Mouse (Mus musculus) layer of hippocampus, postnatal 10 days (tissue): ENCODE measurements at regions not wholly inside any gene's neighbourhood (a gene's known extent, or its start where the extent isn't known, plus 50 kb on each side); places are given as distances from the start of the nearest gene placed in this dataset.

ENCODE experiments used
- DNase-seq, 2 experiments: peaks; one replicate each; pipeline ENCODE4 v3.0.0; 2021; ENCODE audit warnings: low spot score in 2 of 2

- DNase-seq, result no peak
Measured at GRCm38 (mm10) chr11:86881710-86882109, 74.2 kb upstream of the Dhx40 start.

- DNase-seq, result no peak
Measured at GRCm38 (mm10) chr11:86879356-86879905, 71.9 kb upstream of the Dhx40 start.

GRCm38 (mm10) chr11:86878327-86879065 lies 71.0 kb upstream of the Dhx40 start:
- no peak for DNase-seq

- no peak for DNase-seq
Measured at GRCm38 (mm10) chr11:86876509-86876908, 69.0 kb upstream of the Dhx40 start.

- DNase-seq, result no peak
Measured at GRCm38 (mm10) chr11:86875738-86876137, 68.2 kb upstream of the Dhx40 start.

- peak; percentile 16 to 42 for DNase-seq
Measured at GRCm38 (mm10) chr11:86874666-86875295, 67.2 kb upstream of the Dhx40 start.

GRCm38 (mm10) chr11:86873406-86873700 lies 65.8 kb upstream of the Dhx40 start:
- DNase-seq, result no peak

GRCm38 (mm10) chr11:86872537-86873405 lies 65.2 kb upstream of the Dhx40 start:
- no peak for DNase-seq

- DNase-seq, result no peak
Measured at GRCm38 (mm10) chr11:86871782-86872181, 64.2 kb upstream of the Dhx40 start.

GRCm38 (mm10) chr11:86870486-86871165 lies 63.1 kb upstream of the Dhx40 start:
- no peak for DNase-seq

GRCm38 (mm10) chr11:86866931-86867330 lies 59.4 kb upstream of the Dhx40 start:
- no peak for DNase-seq

- no peak for DNase-seq
Measured at GRCm38 (mm10) chr11:86859864-86860528, 52.5 kb upstream of the Dhx40 start.

GRCm38 (mm10) chr11:86859236-86859817 lies 51.8 kb upstream of the Dhx40 start:
- DNase-seq, result no peak

GRCm38 (mm10) chr11:86858211-86858610 lies 50.7 kb upstream of the Dhx40 start:
- no peak for DNase-seq
